Mouse (Mus musculus) embryo, embryonic 9.5 days (tissue): ENCODE data around the gene Hectd4.
"Not testable (repeated sequence)": the region's sequence is repeated elsewhere in the genome, so short reads cannot be mapped to it uniquely, and the experiment has no call there.

Experiments used
- DNase-seq: peaks from one replicate; pipeline ENCODE4 v3.0.0-alpha.2; 2017; ENCODE audit errors: extremely low spot score

Hectd4 gene

DNA sequence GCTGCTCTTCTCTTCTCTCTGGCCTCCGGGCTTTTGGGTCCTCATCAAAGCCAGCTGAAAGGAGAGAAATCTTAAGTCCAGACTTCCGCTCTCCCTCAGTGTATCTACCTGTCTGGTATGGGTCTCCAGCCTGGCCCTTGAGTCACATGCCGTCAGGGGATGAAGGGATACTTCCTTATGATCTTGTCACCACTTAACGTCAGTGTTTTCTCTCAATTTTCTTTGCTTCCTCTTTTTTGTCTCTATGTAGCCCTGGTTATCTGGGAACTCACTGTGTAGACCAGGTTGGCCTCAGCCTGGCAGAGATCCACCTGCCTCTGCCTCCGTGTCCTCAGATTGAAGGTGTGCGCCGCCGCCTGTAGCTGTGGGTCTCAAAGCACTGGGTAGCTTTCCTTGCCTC lies 124.0 kb downstream of the Hectd4 start:
- no peak for DNase-seq

DNA sequence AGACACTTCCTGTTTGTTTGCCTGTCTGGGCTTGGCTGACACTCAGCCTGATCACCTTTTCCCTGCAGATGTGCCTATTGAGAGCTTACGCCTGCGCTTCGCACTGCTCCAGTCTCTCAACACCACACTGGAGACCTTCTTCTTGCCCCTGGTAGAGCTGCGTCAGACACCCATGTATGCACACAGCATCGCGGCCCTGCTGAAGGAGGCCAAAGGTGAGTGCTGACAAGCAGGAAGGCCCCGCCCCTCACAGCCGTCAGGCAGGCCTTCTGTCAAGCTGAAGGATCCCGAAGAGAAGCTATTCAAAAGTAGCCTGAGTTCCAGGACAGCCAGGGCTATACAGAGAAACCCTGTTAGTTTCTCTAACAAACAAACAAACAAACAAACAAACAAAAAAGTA lies 139.2 kb downstream of the Hectd4 start:
- DNase-seq, result no peak

DNA sequence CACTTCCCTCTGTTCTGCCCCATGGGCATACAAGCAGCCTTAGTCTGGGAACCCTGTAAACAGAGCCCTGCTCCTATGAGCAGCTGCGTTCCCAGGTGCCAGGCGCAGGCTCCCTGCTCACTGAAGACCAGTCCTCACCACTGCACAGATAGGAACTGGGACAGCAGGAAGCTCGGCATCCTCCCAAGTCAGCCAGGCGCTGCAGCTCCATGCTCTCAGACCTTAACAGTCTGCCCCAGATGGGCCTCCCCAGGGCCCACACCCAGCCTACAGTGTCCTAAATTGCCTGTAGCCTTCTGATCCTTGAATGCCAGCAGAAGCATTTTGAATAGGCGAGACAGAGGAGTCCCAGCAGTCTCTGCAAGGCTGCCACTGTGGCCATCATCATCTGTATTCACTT lies 141.7 kb downstream of the Hectd4 start:
- DNase-seq, result no peak

DNA sequence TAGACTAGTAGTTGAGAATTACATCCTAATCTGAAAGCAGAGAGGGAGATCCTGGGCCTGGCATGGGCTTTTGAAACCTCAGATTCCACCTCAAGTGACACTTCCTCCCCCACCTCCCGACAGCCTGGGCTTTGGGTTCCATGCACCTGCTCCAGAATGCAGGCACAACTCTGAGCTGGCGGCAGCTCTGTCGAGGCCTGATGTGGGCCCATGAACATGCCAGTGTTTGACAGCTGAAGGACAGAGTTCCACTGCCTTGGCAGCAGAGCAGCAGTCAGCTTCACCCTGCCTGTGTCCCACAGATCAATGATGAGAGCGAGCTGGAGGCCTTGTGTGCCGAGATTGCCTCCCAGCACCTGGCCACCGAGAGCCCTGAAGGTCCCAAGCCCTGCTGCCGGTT lies 143.4 kb downstream of the Hectd4 start:
- no peak for DNase-seq

DNA sequence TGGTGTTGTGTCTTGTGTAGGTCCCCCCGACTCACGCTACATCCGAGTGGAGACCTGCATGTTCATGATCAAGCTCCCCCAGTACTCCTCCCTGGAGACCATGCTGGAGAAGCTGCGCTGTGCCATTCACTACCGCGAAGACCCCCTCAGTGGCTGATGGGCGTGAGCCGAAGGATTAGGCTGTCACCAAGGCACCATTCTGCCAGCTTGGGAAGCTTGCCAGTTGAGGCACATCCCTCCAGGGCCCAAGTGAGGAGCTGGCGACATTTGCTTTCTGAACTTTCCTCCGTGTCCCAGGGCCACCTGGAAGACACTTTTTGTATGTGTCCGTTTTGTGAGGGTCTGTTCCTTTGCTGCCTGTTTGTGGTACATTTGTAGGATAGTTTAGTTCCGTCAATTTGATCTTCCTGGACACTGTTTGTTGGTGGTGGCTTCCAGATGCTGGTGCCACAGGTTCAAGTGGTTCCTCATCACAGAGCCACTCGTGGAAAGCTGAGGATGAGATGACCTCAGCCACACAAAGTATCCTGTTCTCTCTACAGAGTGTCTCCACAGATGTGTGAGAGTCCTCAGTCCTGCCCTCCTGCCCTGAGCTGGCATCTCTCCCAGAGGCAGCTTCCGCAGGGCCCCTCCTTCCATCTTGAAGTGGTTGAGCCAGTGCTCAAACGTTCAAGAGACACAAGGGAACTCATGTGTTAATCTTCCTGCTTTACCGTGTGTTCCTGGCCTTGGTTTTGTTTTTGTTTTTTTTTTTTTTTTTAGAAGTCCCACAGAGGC lies 146.6 kb downstream of the Hectd4 start:
- no peak for DNase-seq

DNA sequence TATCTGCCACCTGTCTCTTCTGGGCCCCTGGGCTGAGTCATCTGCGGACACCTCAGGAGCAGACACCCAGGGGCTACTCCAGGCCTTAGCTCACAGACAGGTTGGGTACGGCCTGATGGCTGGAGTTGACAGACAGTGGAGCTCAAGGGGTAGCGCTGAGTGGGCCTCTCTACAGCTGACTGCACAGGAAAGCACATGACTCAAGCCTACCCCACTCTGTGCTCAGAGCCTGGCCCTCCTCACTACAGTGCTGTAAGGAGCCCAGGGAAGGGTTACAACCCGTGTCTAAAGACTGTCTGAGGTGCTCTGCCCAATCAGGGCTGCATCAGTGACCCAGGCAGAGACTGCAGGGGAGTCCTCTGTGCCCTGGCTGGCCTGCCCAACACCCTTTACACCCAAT lies 147.2 kb downstream of the Hectd4 start:
- no peak for DNase-seq

DNA sequence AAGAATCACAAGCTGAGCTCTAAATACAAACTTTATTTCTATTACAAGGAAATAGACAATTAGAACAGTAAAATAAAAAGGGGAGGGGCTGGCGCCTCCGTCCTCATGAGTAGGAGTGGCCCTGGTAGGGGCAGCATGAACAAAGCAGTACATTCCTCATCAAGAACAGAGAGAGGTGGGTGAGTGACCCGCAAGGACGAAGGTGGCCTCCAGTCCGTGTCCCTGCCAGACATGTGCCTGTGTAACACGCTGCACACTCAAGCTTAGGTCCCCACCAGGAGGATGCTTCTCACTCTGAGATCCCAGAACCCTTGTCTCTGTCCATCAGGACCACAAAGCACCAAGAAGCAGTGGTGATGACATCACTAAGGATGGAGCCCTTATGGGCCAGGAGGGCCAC lies 151.7 kb downstream of the Hectd4 start:
- no peak for DNase-seq

DNA sequence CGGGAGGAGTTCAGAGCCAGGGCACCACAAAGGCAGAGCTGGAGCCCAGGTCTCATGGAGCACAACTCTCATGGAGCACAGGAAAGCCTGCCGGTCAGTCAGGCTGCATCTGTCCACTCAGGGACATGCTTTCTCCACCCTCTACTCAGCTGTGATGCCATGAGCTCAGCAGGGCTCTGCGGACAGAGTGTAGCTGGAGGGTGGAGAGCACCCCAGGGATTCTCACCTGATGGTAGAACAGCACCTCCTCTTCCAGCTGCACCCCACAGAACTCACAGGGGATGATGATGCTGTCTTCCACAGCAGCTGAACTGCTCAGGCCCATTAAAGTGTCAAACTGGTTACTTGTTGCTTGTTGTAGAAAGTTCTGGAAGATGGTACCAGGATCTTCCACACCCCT lies 154.8 kb downstream of the Hectd4 start:
- no peak for DNase-seq

DNA sequence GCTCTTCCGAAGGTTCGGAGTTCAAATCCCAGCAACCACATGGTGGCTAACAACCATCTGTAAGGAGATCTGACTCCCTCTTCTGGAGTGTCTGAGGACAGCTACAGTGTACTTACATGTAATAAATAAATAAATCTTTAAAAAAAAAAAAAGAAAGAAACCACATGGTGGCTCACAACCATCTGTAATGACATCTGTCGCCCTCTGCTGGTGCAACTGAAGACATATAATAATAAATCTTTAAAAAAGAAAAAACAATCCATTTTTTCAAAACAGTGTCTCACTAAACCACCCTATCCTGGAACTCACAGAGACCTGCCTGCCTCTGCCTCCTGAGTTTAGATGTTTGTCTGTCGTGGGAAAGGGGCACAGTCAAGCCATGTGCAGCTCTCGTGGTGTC lies 157.0 kb downstream of the Hectd4 start:
- not testable (repeated sequence) for DNase-seq

DNA sequence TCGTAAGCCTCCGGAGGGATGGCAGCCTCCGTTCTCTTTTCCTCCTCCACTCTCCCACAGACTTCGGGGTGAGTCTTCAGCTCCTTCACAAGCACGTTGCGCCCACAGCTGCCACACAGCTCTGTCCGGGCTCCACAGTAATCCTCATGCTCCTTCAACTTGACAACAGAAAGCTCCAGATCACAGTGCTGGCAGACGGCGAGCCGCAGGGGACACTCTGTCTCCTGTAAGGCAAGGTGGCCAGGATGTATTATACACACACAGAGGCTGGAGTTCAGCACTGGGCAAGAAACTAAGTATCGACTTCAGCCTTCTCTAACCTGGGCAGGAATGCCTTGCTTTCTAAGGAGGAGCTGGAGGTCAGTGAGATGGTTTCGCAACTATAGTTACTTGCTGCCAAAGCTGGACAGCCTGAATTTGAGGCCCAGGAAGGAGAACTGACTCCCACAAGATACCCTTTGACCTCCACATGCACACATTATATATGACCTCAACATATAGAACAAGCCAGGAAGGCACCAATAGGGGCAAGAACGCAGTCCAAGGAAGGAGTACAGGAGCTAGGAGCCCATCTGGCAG lies 158.7 kb downstream of the Hectd4 start:
- DNase-seq, result no peak

DNA sequence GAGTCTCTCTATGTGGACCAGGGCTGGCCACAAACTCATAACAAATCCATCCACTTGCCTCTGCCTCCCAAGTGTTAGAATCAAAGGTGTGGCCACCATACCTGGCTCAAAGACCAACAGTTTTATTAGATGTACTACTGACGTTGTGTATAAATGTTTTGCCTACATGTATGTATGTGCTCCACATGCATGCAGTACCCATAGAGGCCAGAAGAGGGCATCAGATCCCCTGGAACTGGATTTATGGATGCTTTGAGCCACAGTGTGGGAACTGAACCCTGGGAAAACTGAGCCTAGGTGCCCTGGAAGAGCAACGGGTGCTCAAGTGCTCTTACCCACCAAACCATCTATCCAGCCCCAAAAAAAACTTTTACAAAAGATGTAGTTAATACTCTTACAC lies 160.7 kb downstream of the Hectd4 start:
- DNase-seq, result no peak

DNA sequence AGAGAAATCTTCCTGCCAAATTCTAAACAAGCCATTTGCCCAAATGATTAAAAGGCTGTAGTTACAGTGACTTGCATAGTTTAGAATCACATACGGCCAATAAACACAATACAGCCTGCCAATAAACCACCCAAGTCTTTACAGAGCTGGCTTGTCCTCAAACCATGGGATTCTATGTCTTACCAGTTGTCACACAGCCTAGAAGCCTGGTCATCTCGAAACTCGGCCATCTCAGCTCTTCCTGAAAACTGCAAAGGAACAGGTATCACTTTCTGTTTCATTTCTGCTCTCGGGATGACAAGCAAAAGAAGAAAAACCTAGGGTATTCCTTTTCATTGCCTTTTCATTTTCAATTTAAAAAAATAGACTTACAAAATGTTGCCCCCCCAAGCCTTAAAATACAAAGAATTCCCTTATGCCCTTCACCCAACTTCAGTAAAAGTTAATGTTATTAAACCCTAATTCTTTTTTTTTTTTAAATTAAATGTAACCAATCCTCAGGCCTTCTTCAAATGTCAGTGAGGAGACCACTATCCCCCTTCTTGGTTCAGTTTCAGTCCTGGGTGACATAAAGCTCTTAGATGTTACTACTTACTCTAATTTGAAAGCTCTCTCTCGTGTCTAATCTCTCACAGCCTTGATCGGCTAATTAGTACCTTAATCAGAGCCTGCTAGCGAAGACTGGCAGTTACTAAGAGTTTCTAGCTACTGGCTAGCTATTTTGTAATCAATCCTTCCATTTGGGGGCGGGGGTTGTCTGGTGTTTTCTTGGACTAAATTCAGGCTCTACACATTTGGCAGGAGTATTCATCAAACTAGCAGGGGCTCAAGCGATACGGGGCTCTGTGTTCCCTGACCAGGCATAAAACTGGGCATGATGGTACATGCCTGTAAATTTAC lies 164.1 kb downstream of the Hectd4 start:
- DNase-seq, result no peak

DNA sequence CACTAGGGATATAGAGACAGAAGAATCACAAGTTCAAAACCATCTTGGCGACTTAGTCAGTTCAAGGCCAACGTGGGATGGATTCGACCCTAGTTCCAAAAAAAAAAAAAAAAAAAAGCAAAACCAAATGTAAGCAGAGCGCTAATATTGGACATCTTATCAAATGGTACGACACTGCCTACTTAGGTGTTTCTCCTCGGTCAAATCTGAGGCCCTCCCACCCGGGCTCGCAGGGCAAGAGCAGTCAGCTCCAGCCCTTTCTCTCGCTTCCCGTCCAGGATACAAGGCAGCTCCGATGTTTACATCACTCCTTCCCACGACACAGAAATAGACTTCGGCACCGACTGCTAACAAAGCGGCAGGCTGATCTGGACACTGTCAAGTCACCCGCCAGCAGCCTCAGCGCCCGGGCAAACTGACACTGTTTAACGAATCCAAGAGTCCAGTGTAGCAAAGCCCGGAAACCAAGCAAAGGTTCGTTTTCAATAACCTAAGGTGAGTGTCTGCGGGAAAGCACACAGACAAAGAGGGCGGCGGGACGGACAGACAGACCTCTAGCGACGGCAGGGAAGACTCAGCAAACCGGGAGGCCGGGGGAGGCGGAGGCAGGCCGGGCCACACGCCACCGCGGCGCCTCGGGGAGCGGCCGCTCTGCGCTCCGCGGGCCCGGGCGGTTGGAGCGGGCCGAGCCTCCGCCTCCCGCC lies 164.9 kb downstream of the Hectd4 start:
- DNase-seq, result peak; percentile 68

DNA sequence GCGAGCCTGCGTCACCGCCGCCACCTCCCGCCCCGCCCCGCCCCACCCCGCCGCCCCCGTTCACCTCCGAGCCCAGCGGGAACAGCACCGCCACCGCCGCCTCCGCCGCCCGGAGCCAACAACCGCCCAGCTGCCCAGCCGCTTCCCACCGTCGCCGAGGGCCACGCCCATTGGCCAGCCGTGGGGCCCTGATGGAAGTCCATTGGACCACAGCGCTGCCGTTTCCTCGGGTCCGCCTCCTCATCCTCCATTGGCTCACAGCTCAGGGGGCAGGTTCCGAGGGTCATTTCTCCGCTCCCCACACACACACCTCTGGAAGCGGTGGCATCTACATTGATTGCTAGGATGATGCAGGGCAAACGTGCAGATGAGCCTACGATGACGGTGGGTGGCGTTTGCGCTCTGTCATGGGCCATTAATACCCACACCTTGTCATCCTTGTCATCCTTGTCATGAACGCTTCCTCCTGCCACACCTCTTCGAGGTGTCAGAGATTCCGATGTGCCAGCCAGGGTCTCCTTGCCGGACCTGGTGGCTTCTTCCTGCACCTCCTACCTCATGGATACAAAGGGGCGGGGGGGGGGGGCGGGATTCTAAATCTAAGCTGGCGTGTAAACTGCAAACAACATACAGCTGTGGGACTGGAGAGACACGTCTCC lies 165.6 kb downstream of the Hectd4 start, which contains the start of gene Trafd1:
Gene Trafd1 (minus strand): TSS at position 172 of the 659 bp plus-strand sequence.
- DNase-seq, result peak; percentile 91

DNA sequence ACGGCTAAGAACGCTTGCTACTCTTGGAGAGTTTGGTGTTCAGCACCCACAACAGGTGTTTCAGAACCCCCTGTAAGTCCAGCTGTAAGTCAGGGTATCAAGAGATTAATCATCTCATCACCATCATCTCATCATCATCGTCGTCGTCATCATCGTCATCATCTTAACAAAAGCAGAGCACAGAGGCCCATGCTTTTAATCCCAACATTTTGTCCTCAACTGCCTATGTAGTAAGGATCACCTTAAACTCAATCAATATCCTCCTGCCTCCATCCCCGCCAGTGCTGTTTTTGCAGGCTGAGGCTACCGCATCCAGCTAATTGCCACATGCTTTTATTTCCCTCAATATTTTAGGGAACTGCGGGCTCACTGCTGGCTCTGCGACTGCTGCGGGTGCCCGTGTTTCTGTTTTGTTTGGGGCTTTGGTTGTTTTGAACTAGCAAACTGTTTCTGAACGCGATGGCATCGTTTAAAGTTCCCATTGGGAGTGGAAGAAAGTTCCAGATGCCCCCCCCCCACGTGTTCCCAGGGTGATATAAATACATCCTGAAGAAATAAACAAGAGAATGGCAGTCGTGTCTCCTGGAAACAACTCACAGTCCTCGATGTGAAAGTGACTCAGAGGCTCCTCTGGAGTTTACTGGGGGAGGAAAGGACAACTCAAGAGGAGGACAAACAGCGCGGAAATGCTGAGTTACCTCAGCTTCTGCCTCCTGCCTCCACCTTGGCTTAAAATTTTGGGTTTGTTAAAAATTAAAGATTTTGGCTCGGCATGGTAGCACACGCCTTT lies 166.3 kb downstream of the Hectd4 start:
- DNase-seq, result no peak

DNA sequence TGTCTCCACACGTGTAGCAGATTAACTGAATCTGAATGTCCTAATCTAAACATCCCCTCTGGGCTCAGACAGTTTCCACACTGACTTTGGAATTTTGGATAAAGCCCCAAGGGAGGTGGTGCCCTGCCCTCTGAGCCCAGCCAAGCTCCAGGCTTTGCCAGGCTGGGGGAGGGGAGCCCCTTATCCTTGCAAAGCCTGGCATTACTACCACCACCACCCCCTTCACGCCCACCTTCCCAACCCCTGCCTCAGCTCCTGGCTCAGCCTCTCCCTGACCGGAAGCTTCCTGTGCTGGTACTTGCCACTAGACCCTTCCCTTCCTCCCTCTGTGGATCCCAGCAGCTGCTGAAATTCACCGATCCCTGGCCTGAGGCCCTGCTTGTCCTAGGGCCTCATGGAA lies 167.1 kb downstream of the Hectd4 start:
- no peak for DNase-seq

DNA sequence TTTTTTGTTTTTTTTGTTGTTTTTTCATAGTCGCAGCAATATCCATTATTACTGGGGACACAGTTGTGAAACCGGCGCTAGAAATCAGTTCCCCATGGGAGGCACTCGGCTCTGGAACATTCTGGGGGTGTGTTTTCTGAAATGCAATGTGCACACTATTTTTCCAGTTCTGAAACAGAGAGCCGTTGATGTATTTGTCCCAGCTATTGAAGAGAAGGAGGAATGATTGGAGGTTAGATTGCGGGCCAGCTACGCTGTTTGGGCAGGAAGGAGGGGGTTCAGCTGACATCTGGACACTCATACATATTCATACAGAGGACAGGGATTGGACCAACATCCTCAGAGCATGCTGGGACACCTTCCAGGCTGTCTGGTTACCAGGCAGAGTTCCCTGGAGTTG lies 169.1 kb downstream of the Hectd4 start:
- DNase-seq, result no peak

DNA sequence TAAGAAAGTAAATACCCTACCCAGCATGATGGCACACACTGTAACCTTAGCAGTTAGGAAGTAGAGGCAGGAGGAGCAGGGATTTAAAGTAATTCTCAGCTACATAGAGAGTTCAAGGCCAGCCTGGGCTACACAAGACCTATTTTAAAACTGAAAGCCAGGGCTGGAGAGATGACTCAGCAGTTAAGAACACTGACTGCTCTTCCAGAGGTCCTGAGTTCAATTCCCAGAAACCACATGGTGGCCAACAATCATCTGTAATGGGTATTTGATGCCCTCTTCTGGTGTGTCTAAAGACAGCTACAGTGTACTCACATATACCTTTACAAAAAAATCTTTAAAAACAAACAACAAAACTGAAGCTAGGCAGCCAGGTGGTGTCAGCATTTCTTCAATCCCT lies 169.7 kb downstream of the Hectd4 start:
- DNase-seq, result no peak

DNA sequence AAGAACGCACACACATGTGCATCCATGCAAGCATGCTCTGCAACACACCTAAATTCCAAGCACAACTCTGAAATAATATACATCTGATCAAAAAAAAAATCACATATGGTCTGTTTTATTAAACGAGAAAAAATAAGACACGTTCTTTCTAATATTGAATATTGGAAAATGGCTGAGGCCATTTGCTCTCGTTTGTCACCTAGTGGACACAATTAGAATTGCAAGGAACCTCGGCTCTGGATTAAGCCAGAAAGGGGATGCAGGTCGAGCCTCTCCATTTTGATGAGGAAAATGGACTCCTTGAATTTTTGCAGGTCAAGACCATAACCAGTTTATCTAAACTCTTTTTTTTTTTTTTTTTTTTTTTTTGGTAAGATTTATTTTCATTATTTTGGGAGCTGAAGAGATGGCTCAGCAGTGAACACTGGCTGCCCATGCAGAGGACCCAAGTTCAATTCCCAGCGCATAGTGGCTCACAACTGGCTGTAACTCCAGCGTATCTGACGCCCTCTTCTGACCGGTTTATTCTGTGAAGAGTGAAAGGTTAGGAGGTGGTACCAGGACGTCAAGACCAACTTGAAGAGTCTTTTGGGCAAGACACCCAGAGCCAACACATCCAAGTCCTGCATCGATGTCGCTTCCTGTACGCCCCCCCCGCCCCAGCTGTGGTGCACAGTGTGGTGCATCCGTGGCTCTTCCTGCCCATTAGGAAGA lies 172.8 kb downstream of the Hectd4 start:
- DNase-seq, result peak; percentile 35

DNA sequence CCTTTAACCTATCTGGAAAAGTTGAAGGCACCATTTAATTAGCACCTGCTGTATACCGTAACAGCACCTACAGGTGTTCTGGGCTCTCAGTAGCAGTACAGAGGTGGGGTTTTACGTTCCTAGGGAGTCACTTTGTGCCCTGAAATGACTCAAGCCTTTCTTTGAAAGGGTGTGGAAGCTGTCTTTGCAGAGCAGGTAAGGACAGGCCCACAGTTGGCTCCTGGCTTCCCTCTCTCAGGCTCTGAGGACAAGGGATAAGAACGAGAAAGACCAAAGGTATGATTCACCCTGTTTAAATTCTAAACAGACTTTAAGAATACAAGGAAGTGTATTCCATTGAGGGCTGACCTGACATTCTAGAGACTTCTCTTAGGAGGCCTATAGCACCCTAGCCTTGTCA lies 173.4 kb downstream of the Hectd4 start:
- DNase-seq, result no peak
